Mouse (Mus musculus) olfactory bulb, adult 2 months (tissue): ENCODE data around the gene Fat3.

Experiments used
- CTCF ChIP-seq: fragments of 200-500 bp; IDR thresholded peaks from 2 replicates; pipeline ENCODE4 v1.5.1; 2012; ENCODE audit warnings: low read depth, mild to moderate bottlenecking, low read length, moderate library complexity; ENCODE audit not compliant: insufficient read depth
- POLR2A ChIP-seq: fragments of 200-500 bp; IDR thresholded peaks from 2 replicates; pipeline ENCODE4 v1.6.1; 2012; ENCODE audit warnings: mild to moderate bottlenecking, low read depth, low read length, moderate library complexity; ENCODE audit not compliant: insufficient read depth

DNA sequence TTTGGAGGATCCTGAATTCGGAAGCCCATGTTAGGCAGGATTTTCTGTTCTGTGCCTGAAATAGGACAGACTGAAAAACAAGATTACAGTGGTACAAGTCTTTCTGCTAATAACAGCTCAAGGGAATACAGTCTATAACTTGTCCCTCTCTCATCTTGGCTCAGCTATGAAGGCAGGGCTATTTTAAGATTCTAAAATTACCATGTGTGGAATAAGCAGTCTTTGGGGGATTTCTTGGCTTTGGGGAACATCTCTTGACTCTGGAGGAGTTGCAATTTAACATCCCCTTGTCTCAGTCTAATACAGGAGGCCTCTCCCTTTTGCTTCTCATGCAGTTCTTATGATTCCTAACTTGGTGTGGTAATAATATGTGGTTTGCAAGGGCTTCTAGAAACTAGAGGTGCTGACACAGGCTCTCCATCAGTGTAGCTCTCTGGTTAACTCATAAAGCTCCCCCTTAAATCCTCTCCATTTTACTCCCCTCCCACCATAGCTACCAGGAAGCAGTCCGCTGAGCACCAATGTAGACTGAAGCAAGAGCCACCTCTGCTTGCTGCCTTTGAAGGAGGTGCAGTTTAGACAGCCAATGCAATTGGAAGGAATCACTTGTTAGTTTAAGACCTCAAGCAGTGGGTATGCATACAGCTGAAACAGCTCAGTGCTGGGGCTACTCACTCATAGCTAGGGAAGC is 195.5 kb downstream of the Fat3 start:
- TF ChIP-seq CTCF, result no peak
- no peak for TF ChIP-seq POLR2A
